Mouse (Mus musculus): ENCODE data around the gene Rbpjl. TPM values are rescaled to one million over a fixed set of nuclear protein-coding genes. Genes with fewer than 3 reads are reported as not detected.

Rbpjl gene
- polyA plus RNA-seq, 1 experiment from 2014 or later, result 0.08 TPM

DNA sequence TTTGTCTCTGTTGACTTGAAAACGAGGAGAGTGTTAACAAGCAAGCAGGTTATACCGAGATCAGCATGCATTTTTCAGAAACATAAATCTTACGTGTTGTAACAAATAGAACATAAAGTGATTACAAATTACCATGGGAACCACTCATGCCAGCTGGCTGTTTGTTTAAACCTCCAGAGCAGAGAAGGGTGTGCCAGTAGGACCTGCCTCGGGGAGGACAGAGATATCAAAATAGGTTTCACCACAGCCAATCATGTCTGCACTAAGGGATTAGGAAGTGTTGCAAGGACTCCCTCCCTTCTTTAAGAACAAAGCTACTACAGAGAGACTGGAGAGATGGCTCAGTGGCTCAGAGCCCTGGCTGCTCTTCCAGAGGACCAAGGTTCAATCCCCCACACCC lies 29.8 kb upstream of the Rbpjl start:
- Histone ChIP-seq H3K4me1 (no peaks in the 10 kb centered on the region), H3K36me3 (no peaks in the 10 kb centered on the region), H3K9me3 (replicated peaks) (no peaks in the 10 kb centered on the region), H3K27me3 (no peaks in the 10 kb centered on the region), H3K27ac (no peak overlapping the region), H3K4me3 (replicated peaks) (no peak overlapping the region), H3K4me2 (no peak overlapping the region), H3K9ac (no peak overlapping the region)
- 37% methylated on average over 4 of the region's 4 CpGs for WGBS
- no peak for ATAC-seq (replicated peaks; ENCODE audit: low FRiP score)

DNA sequence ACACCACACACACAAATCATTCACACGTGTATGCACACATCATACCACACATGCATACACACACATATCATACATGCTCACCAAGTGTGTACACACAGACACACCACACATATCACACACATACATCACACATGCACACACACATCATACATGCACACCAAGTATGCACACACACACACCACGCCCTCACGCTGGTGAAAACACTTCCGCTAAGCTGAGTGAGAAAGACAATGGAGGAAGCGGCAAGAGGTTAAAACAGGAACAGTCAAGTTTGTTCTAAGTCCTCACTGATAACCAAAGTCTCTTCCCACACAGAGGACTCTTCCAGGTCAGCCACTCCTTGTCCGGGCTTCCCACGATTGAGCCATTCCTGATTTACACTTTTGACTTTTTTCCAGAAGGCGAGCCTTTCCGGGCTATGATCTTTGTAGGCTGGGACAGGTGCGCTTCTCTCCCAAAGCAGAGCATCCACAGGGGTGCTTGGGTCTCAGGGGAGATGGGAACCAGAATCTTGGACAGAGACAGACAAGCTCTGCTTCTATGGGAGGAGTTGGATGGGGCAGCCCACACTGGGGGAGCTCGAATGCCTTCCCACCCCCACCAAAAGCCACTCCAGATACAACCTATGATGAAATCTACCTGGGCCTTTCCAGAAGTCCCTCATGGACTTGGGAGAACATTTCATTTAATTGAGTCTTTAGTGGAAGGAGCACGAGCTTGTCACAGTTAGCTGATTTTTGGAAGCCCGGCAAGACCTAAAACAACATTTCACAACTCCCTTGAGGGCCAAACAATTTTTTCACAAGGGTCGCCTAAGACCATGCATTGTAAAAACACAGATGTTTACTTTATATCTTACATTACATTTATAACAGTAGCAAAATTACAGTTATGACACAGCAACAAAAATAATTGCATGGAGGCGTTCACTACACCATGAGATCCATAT lies 25.2 kb upstream of the Rbpjl start:
- Histone ChIP-seq H3K4me3 (replicated peaks) (no peak overlapping the region), H3K36me3 (no peaks in the 10 kb centered on the region)
- WGBS, result 79% methylated on average over 15 of the region's 15 CpGs

DNA sequence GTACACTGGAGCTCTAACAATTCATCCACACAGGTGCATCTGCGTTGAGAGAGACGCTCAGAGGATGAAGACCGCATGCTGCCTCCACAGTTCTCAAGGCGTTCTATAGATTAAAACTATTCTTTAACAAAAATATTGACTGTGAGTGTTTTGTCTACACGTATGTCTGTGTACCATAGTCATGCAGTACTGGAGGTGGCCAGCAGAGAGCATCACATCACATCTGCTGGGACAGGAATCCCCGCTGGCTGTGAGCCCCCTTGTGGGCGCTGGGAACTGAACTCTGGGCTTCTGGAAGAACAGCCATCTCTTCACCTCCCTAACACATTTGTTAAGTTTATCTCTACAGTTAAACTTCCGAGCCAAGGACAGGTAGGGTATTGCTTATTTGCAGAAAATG lies 21.2 kb upstream of the Rbpjl start:
- H3K36me3 ChIP-seq, result no peaks in the 10 kb centered on the region
- no peak overlapping the region for H3K4me3 ChIP-seq (replicated peaks)
- no peak overlapping the region for H3K9ac ChIP-seq
- H3K4me1 ChIP-seq, result peaks cover 11% of the 10 kb centered on the region; the same call in 1 of the 2 replicates
- peaks cover 9% of the 10 kb centered on the region for H3K27me3 ChIP-seq
- no peak overlapping the region for H3K27ac ChIP-seq
- no peak for ATAC-seq (replicated peaks; ENCODE audit: low FRiP score)
- H3K9me3 ChIP-seq (replicated peaks), result no peaks in the 10 kb centered on the region
- WGBS, result 82% methylated on average over 8 of the region's 8 CpGs
- H3K4me2 ChIP-seq, result no peak overlapping the region

More for the DNA sequence above, 25.2 kb upstream of the Rbpjl start:
- ATAC-seq (replicated peaks; ENCODE audit: low FRiP score), result no peak
- H3K27ac ChIP-seq, result no peak overlapping the region
- no peaks in the 10 kb centered on the region for H3K4me1 ChIP-seq
- no peak overlapping the region for H3K9ac ChIP-seq
- no peaks in the 10 kb centered on the region for H3K27me3 ChIP-seq
- no peak overlapping the region for H3K4me2 ChIP-seq
- H3K9me3 ChIP-seq (replicated peaks), result no peaks in the 10 kb centered on the region

DNA sequence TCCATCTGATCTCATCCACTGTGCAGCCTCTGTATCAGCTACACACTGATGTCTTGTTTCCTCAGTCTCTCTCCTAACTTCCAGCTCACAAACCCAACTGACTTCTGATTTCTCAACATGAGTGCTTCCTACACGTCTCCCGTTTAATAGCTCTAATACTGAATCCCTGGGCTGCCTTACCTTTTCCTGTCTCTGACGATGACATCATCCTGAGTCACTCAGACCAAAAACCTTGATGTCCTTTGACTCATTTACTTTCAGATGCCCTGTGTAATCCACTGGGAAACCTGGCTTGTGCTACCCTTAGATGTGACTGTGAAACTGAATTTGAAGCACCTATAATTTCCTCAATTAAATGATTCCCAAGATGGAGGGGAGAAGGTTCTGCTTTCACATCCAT lies 20.0 kb upstream of the Rbpjl start:
- Histone ChIP-seq H3K4me2 (no peak overlapping the region), H3K27ac (no peak overlapping the region), H3K4me3 (replicated peaks) (no peak overlapping the region), H3K4me1 (peaks cover 16% of the 10 kb centered on the region; the same call in 1 of the 2 replicates), H3K36me3 (no peaks in the 10 kb centered on the region), H3K9me3 (replicated peaks) (no peaks in the 10 kb centered on the region), H3K27me3 (peaks cover 22% of the 10 kb centered on the region), H3K9ac (no peak overlapping the region)
- 84% methylated on average over 3 of the region's 3 CpGs for WGBS
- ATAC-seq (replicated peaks; ENCODE audit: low FRiP score), result no peak

DNA sequence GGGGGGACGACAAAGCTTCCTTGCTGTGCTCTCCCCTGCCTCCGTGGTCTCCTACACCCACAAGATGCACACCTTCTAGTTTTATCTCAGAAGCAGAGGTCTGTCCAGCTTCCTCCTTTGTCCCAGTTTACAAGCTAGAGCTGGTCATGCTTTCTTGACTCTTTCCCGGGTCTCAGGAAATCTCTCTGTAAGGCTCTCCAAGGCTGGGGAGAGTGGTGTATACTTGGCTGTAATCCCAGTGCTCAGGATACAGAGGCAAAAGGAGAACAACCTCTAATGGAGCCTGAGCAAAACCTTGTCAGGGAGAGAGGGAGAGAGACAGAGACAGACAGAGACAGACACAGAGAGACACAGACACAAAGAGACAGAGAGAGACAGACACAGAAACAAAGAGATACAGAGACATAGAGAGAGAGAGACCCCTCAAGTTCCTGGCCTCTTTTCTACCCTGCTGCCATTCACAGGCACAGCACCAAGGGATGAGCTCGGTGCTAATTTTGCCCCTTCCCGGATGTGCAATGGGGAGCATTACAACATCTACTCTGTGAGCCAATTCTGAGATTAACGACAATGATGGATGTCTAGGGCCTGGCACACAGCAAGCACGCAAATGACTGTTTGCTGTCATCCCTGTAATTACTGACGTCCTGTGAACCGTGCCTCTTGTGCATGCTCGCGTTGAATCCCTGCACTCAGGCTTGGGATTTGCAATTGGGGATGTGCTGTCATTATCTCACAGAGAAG lies 19.1 kb upstream of the Rbpjl start:
- 54% methylated on average over 11 of the region's 11 CpGs for WGBS

DNA sequence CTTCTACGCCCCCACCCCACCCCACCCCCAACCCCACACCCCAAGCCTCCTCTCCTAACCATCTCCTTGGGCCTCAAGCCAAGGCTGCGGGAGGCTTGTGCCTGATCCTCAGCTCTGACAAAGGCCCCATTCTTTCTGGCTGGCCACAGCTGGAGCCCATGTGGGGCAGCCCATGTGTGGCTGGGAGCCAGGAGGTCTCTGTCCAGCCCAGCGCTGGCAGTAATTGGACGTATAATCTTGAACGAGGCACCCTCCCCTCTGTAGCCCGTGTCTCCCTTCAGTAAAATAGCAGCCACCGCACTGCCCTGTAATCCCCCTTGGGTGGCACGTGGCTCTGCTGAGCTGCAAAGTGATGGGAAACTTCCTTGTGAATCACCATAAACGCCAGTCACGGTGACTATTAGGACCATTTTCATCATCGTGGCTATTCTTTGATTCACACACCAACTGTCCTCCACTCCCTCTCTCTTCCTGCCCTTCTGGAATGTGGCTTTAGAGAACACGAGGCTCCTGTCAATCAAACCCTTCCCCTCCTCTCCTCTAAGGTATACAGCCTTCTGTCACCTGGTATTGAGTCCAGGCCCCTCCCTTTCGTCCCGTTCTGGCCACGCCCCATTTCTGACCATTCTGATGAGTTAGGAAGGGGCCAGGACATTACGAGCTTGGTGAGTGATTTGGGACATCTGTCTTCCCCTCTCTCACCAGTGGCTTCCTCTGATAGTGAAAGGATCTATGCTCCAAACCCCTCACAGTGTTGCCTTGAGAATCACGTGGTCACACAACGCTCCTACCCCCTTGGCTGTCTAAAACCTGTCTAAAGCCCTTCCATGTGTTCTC lies 16.8 kb upstream of the Rbpjl start:
- H3K4me2 ChIP-seq, result peak overlapping the region; percentile 25
- H3K27ac ChIP-seq, result no peak overlapping the region
- no peaks in the 10 kb centered on the region for H3K36me3 ChIP-seq
- no peak overlapping the region for H3K4me3 ChIP-seq (replicated peaks)
- H3K27me3 ChIP-seq, result peaks cover 52% of the 10 kb centered on the region
- 16% methylated on average over 18 of the region's 18 CpGs for WGBS
- H3K4me1 ChIP-seq, result peaks cover 27% of the 10 kb centered on the region
- no peak overlapping the region for H3K9ac ChIP-seq
- H3K9me3 ChIP-seq (replicated peaks), result no peaks in the 10 kb centered on the region
- 0 out of 2 replicates have a peak, but pooled peaks have one; percentile 22 for ATAC-seq (replicated peaks; ENCODE audit: low FRiP score)

More for the DNA sequence above, 19.1 kb upstream of the Rbpjl start:
- no peaks in the 10 kb centered on the region for H3K36me3 ChIP-seq
- H3K4me2 ChIP-seq, result no peak overlapping the region
- no peak overlapping the region for H3K9ac ChIP-seq
- ATAC-seq (replicated peaks; ENCODE audit: low FRiP score), result no peak
- peaks cover 30% of the 10 kb centered on the region for H3K27me3 ChIP-seq
- no peak overlapping the region for H3K4me3 ChIP-seq (replicated peaks)
- H3K9me3 ChIP-seq (replicated peaks), result no peaks in the 10 kb centered on the region
- no peak overlapping the region for H3K27ac ChIP-seq
- peaks cover 17% of the 10 kb centered on the region for H3K4me1 ChIP-seq

DNA sequence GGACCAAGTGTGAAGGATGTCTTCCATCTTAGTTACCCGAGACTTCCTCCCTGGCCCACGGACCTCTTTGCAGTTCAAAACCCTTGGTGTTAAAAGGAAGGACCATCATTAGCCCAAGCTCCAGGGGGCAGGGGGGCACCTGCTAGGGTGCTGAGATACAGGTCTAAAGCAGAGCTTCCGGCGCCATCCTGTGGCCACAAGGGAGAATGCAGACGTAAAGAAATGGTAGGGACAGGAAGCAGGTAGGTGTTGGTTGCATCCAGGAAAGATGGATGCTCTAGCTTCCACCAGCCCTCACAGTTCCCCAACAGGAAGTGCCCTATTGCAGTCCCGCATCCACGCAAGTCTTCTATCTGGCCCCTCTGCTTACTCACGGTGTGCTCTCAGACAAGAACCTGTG lies 16.0 kb upstream of the Rbpjl start:
- no peak overlapping the region for H3K27ac ChIP-seq
- peaks cover 27% of the 10 kb centered on the region for H3K4me1 ChIP-seq
- WGBS, result 13% methylated on average over 8 of the region's 8 CpGs
- no peak overlapping the region for H3K9ac ChIP-seq
- H3K9me3 ChIP-seq (replicated peaks), result no peaks in the 10 kb centered on the region
- no peaks in the 10 kb centered on the region for H3K36me3 ChIP-seq
- H3K4me2 ChIP-seq, result peak overlapping the region; percentile 25; the same call in 1 of the 2 replicates
- no peak overlapping the region for H3K4me3 ChIP-seq (replicated peaks)
- H3K27me3 ChIP-seq, result peaks cover 56% of the 10 kb centered on the region
- ATAC-seq (replicated peaks; ENCODE audit: low FRiP score), result no peak

DNA sequence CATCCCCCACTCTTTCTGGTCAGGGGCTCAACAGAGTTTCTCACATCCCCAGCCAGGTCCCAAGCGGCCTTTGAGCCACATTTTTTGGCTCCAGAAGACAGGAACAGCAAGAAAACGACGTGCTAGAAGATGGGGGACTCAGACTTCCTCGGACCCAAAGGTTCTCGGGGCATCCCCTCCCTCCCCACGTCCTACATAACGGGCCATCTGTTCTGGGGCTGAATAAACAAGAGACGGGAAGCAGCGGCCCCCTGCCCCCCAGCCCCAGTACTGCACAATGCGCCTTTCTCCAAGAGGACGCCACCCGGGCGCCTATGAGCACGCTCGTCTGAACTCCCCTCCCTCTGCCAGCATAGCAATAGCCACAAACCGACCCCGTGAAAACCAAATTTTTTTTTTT lies 13.9 kb upstream of the Rbpjl start, which contains the start of gene Slpi:
TSS of gene Slpi (minus strand) at position 76 of the 400 bp plus-strand sequence.
- Histone ChIP-seq H3K4me3 (replicated peaks) (peak within 1 kb of the TSS; percentile 48), H3K27me3 (peaks cover 63% of the 10 kb centered on the region), H3K27ac (no peak within 1 kb of the TSS), H3K9me3 (replicated peaks) (no peaks in the 10 kb centered on the region), H3K4me1 (peaks cover 27% of the 10 kb centered on the region), H3K9ac (0 out of 2 replicates have a peak within 1 kb of the TSS, but pooled peaks have one; percentile 29), H3K4me2 (peak within 1 kb of the TSS; percentile 86), H3K36me3 (no peaks in the 10 kb centered on the region)
- 0% methylated on average over 17 of the region's 17 CpGs for WGBS
- peak; percentile 48 for ATAC-seq (replicated peaks; ENCODE audit: low FRiP score)

DNA sequence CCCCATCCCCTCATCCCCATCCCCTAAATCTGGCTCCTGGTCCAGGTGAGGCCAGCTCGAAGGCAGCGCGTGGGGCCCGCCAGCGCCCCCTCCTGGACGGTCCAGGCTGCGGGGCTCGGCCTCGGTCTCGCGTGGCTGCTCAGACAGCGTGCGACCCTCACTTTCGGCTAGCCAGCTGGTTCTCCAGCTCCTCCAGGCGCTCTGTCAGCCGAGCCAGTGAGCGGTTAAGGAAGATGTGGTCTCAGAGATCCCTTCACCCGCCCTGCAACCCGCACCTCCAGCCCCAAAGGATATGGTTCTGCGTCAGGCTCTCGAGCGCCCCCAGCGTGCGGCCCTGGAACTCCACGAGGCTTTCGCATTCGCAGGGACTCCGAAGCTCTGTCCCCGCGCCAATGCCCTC lies 13.4 kb upstream of the Rbpjl start:
- no peaks in the 10 kb centered on the region for H3K36me3 ChIP-seq
- 1% methylated on average over 30 of the region's 30 CpGs for WGBS
- 0 out of 2 replicates have a peak overlapping the region, but pooled peaks have one; percentile 29 for H3K9ac ChIP-seq
- H3K4me3 ChIP-seq (replicated peaks), result peak overlapping the region; percentile 48
- peaks cover 63% of the 10 kb centered on the region for H3K27me3 ChIP-seq
- peaks cover 27% of the 10 kb centered on the region for H3K4me1 ChIP-seq
- peak overlapping the region; percentile 86 for H3K4me2 ChIP-seq
- H3K9me3 ChIP-seq (replicated peaks), result no peaks in the 10 kb centered on the region
- H3K27ac ChIP-seq, result no peak overlapping the region
- peak; percentile 75 for ATAC-seq (replicated peaks; ENCODE audit: low FRiP score)

DNA sequence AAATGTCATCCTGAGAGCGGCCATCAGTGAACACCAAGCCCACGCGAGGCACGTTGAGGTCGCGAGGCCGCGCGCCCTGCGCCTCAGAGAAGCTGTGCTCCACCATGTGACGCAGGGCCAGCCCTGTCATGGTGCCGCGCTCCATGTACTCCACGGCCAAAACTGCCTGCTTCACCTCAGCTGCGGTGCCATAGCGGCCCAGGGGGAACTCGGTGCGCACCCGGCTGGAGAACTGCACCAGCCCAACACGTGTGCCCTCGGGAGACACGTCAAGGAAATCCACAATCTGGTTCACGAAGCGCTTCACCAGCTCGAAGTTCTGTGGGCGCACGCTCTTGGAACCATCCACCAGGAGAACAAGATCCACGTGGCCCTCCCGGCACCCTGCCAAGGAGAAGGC lies 9.8 kb upstream of the Rbpjl start:
- Histone ChIP-seq H3K27ac (no peak overlapping the region), H3K4me2 (no peak overlapping the region), H3K9me3 (replicated peaks) (peaks cover 4% of the 10 kb centered on the region), H3K36me3 (no peaks in the 10 kb centered on the region), H3K9ac (no peak overlapping the region), H3K4me3 (replicated peaks) (no peak overlapping the region), H3K4me1 (peaks cover 12% of the 10 kb centered on the region), H3K27me3 (peaks cover 47% of the 10 kb centered on the region)
- no peak for ATAC-seq (replicated peaks; ENCODE audit: low FRiP score)
- 85% methylated on average over 29 of the region's 29 CpGs for WGBS

DNA sequence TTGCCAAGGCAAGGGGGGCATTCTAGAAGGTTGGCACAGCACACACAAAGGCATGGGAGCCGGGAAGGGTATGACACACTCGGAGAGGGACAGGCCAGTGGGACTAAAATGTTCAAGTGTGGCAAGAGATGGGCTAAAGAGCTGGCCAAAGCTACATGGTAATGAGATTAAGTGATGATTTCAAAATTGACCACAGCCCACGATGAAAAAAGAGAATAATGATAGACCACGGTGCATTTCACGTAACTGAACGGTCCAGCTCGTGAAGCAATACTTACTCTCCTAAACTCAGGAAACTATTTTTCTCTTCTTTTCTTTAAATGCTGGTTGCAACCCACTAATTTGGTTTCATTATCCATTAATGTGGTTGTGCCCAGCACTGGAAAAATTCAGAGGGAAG lies 6.9 kb upstream of the Rbpjl start:
- H3K9ac ChIP-seq, result no peak overlapping the region
- no peak overlapping the region for H3K27ac ChIP-seq
- 93% methylated on average over 7 of the region's 7 CpGs for WGBS
- peaks cover 44% of the 10 kb centered on the region for H3K27me3 ChIP-seq
- no peak overlapping the region for H3K4me3 ChIP-seq (replicated peaks)
- H3K4me2 ChIP-seq, result no peak overlapping the region
- peaks cover 4% of the 10 kb centered on the region for H3K9me3 ChIP-seq (replicated peaks)
- H3K36me3 ChIP-seq, result no peaks in the 10 kb centered on the region
- ATAC-seq (replicated peaks; ENCODE audit: low FRiP score), result no peak
- peaks cover 10% of the 10 kb centered on the region for H3K4me1 ChIP-seq

All from kidney, embryonic 15.5 days (tissue).